Mouse (Mus musculus) myocyte (in vitro differentiated cells): ENCODE results near the gene Tmbim1. TPM values are rescaled to one million over a fixed set of nuclear protein-coding genes. Genes with fewer than 3 reads are reported as not detected.
"Not testable (repeated sequence)": the region's sequence is repeated elsewhere in the genome, so short reads cannot be mapped to it uniquely, and the experiment has no call there.

Experiments used
- H3K27me3 ChIP-seq: one replicate; pipeline ENCODE4 v1.6.1; 2011; ENCODE audit not compliant: control insufficient read depth, insufficient read depth, insufficient read length
- H3K36me3 ChIP-seq: one replicate; pipeline ENCODE4 v1.6.1; 2011; ENCODE audit not compliant: control insufficient read depth, insufficient read depth
- H3K4me2 ChIP-seq: one replicate; pipeline ENCODE4 v1.6.1; 2011; ENCODE audit warnings: low read depth, control low read depth
- H3K4me3 ChIP-seq: one replicate; pipeline ENCODE4 v1.5.1; 2011; ENCODE audit warnings: mild to moderate bottlenecking, control low read depth, moderate library complexity
- H3K79me2 ChIP-seq: one replicate; pipeline ENCODE4 v1.6.1; 2011; ENCODE audit not compliant: control insufficient read depth, insufficient read depth
- H3ac ChIP-seq: one replicate; pipeline ENCODE4 v1.6.1; 2011; ENCODE audit not compliant: control insufficient read depth, insufficient read length
- CEBPB ChIP-seq: IDR thresholded peaks from 2 replicates; pipeline ENCODE4 v1.6.1; 2011; ENCODE audit warnings: mild to moderate bottlenecking, moderate library complexity; ENCODE audit not compliant: poor library complexity, insufficient read depth, severe bottlenecking
- E2F4 ChIP-seq: IDR thresholded peaks from one replicate; pipeline ENCODE4 v1.6.1; 2011; ENCODE audit warnings: mild to moderate bottlenecking, control low read depth, moderate library complexity; ENCODE audit not compliant: insufficient read depth
- MAX ChIP-seq: IDR thresholded peaks from one replicate; pipeline ENCODE4 v1.6.1; 2011; ENCODE audit warnings: low read depth, mild to moderate bottlenecking, control low read depth
- MYOD1 ChIP-seq, 3 experiments: IDR thresholded peaks; one replicate each; pipeline ENCODE4 v1.6.1; 2011; ENCODE audit warnings: control low read depth in 2 of 3, low read depth in 2 of 3, mild to moderate bottlenecking in 2 of 3, moderate library complexity in 1 of 3; ENCODE audit not compliant: insufficient read length in 2 of 3, control insufficient read depth in 1 of 3
- MYOG ChIP-seq, 3 experiments: IDR thresholded peaks; one replicate each; pipeline ENCODE4 v1.6.1; 2011; ENCODE audit warnings: control low read depth in 2 of 3, low read depth in 2 of 3, mild to moderate bottlenecking in 2 of 3; ENCODE audit not compliant: insufficient read length in 2 of 3, control insufficient read depth in 1 of 3, insufficient read depth in 1 of 3
- POLR2A ChIP-seq: IDR thresholded peaks from one replicate; pipeline ENCODE4 v1.6.1; 2011; ENCODE audit warnings: low read depth, mild to moderate bottlenecking, control low read depth, moderate library complexity; ENCODE audit not compliant: insufficient read length
- POLR2AphosphoS2 ChIP-seq: IDR thresholded peaks from one replicate; pipeline ENCODE4 v1.6.1; 2011; ENCODE audit warnings: low read depth, control low read depth; ENCODE audit not compliant: insufficient read length
- REST ChIP-seq: IDR thresholded peaks from one replicate; pipeline ENCODE4 v1.6.1; 2011; ENCODE audit warnings: mild to moderate bottlenecking, control low read depth, moderate library complexity; ENCODE audit not compliant: insufficient read depth, insufficient read length
- SRF ChIP-seq: IDR thresholded peaks from one replicate; pipeline ENCODE4 v1.6.1; 2011; ENCODE audit warnings: low read depth; ENCODE audit not compliant: control insufficient read depth, insufficient read length
- TCF12 ChIP-seq: IDR thresholded peaks from one replicate; pipeline ENCODE4 v1.6.1; 2011; ENCODE audit warnings: mild to moderate bottlenecking, control low read depth; ENCODE audit not compliant: poor library complexity, insufficient read depth, severe bottlenecking
- TCF3 ChIP-seq: IDR thresholded peaks from one replicate; pipeline ENCODE4 v1.6.1; 2011; ENCODE audit warnings: low read depth, control low read depth; ENCODE audit not compliant: insufficient read length
- USF1 ChIP-seq: IDR thresholded peaks from one replicate; pipeline ENCODE4 v1.6.1; 2011; ENCODE audit warnings: low read depth, mild to moderate bottlenecking, control low read depth, moderate library complexity
- polyA plus RNA-seq: library from polyadenylated mRNA; unstranded; fragments of >200 nt; fragmentation: generic; extraction: Trizol; gene quantifications from one replicate; pipeline ENCODE4 v1.2.1, GENCODE M21; 2012; ENCODE audit warnings: missing spikeins

Tmbim1 gene
- polyA plus RNA-seq, 1 experiment, result 178 TPM

GRCm38 (mm10) chr1:74329899-74330431 is 24.5 kb upstream of the Tmbim1 start:
- Histone ChIP-seq H3K4me2 (no peak overlapping the region), H3K4me3 (no peak overlapping the region), H3K27me3 (no peaks in the 10 kb centered on the region), H3ac (no peak overlapping the region), H3K36me3 (no peaks in the 10 kb centered on the region), H3K79me2 (no peaks in the 10 kb centered on the region)
- no peak for TF ChIP-seq SRF
- TF ChIP-seq MAX, result no peak
- TF ChIP-seq USF1, result no peak
- no peak for TF ChIP-seq POLR2AphosphoS2
- no peak for TF ChIP-seq MYOD1 (IDR thresholded peaks at IDR 0.05; ENCODE audit: control insufficient read depth in 1 of 3, insufficient read length in 2 of 3, low read depth in 2 of 3)
- TF ChIP-seq TCF12, result no peak
- TF ChIP-seq TCF3, result no peak
- TF ChIP-seq POLR2A, result no peak
- no peak for TF ChIP-seq E2F4
- no peak for TF ChIP-seq MYOG (IDR thresholded peaks at IDR 0.05; ENCODE audit: control insufficient read depth in 1 of 3, insufficient read depth in 1 of 3, insufficient read length in 2 of 3, low read depth in 2 of 3)
- TF ChIP-seq REST, result no peak
- TF ChIP-seq CEBPB, result no peak

- H3ac ChIP-seq, H3K4me3 ChIP-seq, H3K36me3 ChIP-seq, H3K4me2 ChIP-seq, H3K27me3 ChIP-seq, H3K79me2 ChIP-seq: not testable (repeated sequence)
These were observed 21.5 kb upstream of the Tmbim1 start for GRCm38 (mm10) chr1:74326916-74327315.

DNA sequence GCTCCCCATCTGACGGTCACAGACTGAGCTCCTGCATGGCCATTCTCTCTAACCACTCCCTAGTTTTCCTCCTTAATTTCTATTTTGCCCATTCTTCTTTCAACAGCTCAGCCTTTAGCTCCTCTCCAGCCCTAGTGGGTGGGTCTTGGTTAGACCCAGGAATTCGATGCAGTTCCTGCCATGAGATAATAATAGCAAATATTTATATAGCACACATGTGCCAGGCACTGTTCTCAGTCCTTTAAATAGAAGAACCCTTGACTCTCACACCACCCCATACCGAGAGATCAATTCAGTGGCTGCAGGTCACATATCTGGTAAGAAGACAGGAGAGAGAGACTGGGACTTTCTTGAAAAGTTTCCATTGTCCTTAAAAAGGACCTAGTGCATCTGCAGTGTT is 16.0 kb upstream of the Tmbim1 start:
- Histone ChIP-seq H3K4me2 (no peak overlapping the region), H3K36me3 (no peaks in the 10 kb centered on the region)
- TF ChIP-seq TCF3 (no peak), MYOG (IDR thresholded peaks at IDR 0.05; ENCODE audit: control insufficient read depth in 1 of 3, insufficient read depth in 1 of 3, insufficient read length in 2 of 3, low read depth in 2 of 3) (no peak), CEBPB (no peak), MYOD1 (IDR thresholded peaks at IDR 0.05; ENCODE audit: control insufficient read depth in 1 of 3, insufficient read length in 2 of 3, low read depth in 2 of 3) (no peak), POLR2AphosphoS2 (no peak), POLR2A (no peak), REST (no peak), E2F4 (no peak), TCF12 (no peak), MAX (no peak), SRF (no peak), USF1 (no peak)

GRCm38 (mm10) chr1:74318711-74319110 is 13.3 kb upstream of the Tmbim1 start:
- no peaks in the 10 kb centered on the region for H3K36me3 ChIP-seq
- TF ChIP-seq TCF12 (no peak), MYOG (IDR thresholded peaks at IDR 0.05; ENCODE audit: control insufficient read depth in 1 of 3, insufficient read depth in 1 of 3, insufficient read length in 2 of 3, low read depth in 2 of 3) (no peak), E2F4 (no peak), CEBPB (no peak), POLR2A (no peak), MYOD1 (IDR thresholded peaks at IDR 0.05; ENCODE audit: control insufficient read depth in 1 of 3, insufficient read length in 2 of 3, low read depth in 2 of 3) (no peak), SRF (no peak), REST (no peak), USF1 (no peak)

More for the DNA sequence above, 16.0 kb upstream of the Tmbim1 start:
- Histone ChIP-seq H3ac (no peak overlapping the region), H3K4me3 (no peak overlapping the region), H3K27me3 (no peaks in the 10 kb centered on the region), H3K79me2 (no peaks in the 10 kb centered on the region)

DNA sequence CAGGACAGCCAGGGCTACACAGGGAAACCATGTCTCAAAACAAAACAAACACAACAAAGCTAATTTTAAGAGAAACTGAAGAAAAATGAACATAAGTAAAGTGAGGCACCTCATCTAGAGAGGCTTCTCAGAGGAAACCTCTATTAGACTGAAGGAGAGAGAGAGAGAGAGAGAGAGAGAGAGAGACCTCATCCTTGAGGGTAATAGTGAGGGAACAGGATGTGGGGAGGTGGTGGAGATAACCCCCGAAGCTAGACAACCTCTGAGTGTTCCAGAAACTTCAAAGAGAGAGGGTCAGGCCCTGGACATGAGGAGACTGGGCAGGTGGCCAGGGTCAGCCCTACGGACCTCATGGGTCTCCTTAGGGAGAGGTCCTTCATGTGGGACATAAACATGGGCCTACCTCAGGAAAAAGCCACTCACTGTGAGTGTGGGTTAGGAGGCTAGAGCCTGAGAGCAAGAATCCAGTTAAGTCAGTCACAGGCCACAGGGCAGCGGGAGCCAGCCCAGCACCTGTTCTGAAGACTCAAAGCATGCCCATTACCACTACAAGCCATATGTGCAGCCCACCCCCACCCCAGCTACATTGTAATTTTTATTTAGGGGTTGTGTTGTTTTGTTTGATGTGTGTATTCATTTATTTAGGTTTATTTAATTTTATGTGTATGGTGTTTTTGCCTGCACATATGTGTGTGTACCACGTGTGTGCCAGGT is 10.8 kb upstream of the Tmbim1 start:
- Histone ChIP-seq H3K4me2 (no peak overlapping the region), H3K4me3 (no peak overlapping the region), H3K36me3 (no peaks in the 10 kb centered on the region), H3K79me2 (no peaks in the 10 kb centered on the region), H3ac (no peak overlapping the region), H3K27me3 (no peaks in the 10 kb centered on the region)
- TF ChIP-seq MYOD1 (IDR thresholded peaks at IDR 0.05; ENCODE audit: control insufficient read depth in 1 of 3, insufficient read length in 2 of 3, low read depth in 2 of 3), result peak in 2 of 3 experiments; percentile 76 to 89
- no peak for TF ChIP-seq SRF
- TF ChIP-seq MYOG (IDR thresholded peaks at IDR 0.05; ENCODE audit: control insufficient read depth in 1 of 3, insufficient read depth in 1 of 3, insufficient read length in 2 of 3, low read depth in 2 of 3), result peak in 1 of 3 experiments; percentile 53

More at GRCm38 (mm10) chr1:74318711-74319110, 13.3 kb upstream of the Tmbim1 start:
- H3K4me2 ChIP-seq, result no peak overlapping the region
- H3ac ChIP-seq, result no peak overlapping the region
- no peak overlapping the region for H3K4me3 ChIP-seq
- no peaks in the 10 kb centered on the region for H3K79me2 ChIP-seq
- H3K27me3 ChIP-seq, result no peaks in the 10 kb centered on the region
